Mouse (Mus musculus) heart, embryonic 13.5 days (tissue): ENCODE measurements at regions not wholly inside any gene's neighbourhood (a gene's known extent, or its start where the extent isn't known, plus 50 kb on each side); places are given as distances from the start of the nearest gene placed in this dataset.

Source experiments
- ATAC-seq: fragments of 200-750 bp; cut with Nextera tagmentation; 2 replicates; pipeline ENCODE4 v1.8.0; 2017; ENCODE audit warnings: moderate TSS enrichment; ENCODE audit not compliant: insufficient number of reproducible peaks, low FRiP score, low TSS enrichment; ENCODE audit errors: extremely low read depth
- H3K27ac ChIP-seq: fragments of 300-500 bp; sonication (generic); replicated peaks from 2 replicates; pipeline ENCODE4 v1.5.1; 2015; ENCODE audit warnings: moderate library complexity, mild to moderate bottlenecking, inconsistent platforms
- H3K27me3 ChIP-seq: fragments of 300-500 bp; sonication (generic); replicated peaks from 2 replicates; pipeline ENCODE4 v1.6.1; 2015; ENCODE audit warnings: mild to moderate bottlenecking, inconsistent platforms
- H3K36me3 ChIP-seq: fragments of 300-500 bp; sonication (generic); 2 replicates; pipeline ENCODE4 v1.6.1; 2015; ENCODE audit warnings: mild to moderate bottlenecking, inconsistent platforms
- H3K4me1 ChIP-seq: fragments of 300-500 bp; sonication (generic); 2 replicates; pipeline ENCODE4 v1.6.1; 2015; ENCODE audit warnings: inconsistent platforms
- H3K4me2 ChIP-seq: fragments of 300-500 bp; sonication (generic); 2 replicates; pipeline ENCODE4 v1.6.1; 2015; ENCODE audit warnings: inconsistent platforms, mild to moderate bottlenecking, moderate library complexity
- H3K4me3 ChIP-seq: fragments of 300-500 bp; sonication (generic); 2 replicates; pipeline ENCODE4 v1.5.1; 2015; ENCODE audit warnings: moderate library complexity, mild to moderate bottlenecking, inconsistent platforms
- H3K9ac ChIP-seq: fragments of 300-500 bp; sonication (generic); 2 replicates; pipeline ENCODE4 v1.6.1; 2015; ENCODE audit warnings: inconsistent platforms, mild to moderate bottlenecking, moderate library complexity
- H3K9me3 ChIP-seq: fragments of 300-500 bp; sonication (generic); 2 replicates; pipeline ENCODE4 v1.6.1; 2016; ENCODE audit warnings: inconsistent platforms
- WGBS: fragments of 180-500 bp; shearing (Covaris S2); methylation state at CpG from one replicate; pipeline ENCODE4 v1.1.7; 2015; ENCODE audit warnings: mixed read lengths; 5-methylcytosine and 5-hydroxymethylcytosine counted together

- Histone ChIP-seq H3K27ac (no peak overlapping the region), H3K27me3 (no peaks in the 10 kb centered on the region; the same call in 1 of the 2 replicates), H3K4me2 (no peak overlapping the region), H3K4me1 (no peaks in the 10 kb centered on the region), H3K4me3 (no peak overlapping the region), H3K36me3 (no peaks in the 10 kb centered on the region), H3K9me3 (no peaks in the 10 kb centered on the region), H3K9ac (no peak overlapping the region)
- ATAC-seq = no peak
- 55% methylated on average over 2 of the region's 2 CpGs for WGBS
Measured at GRCm38 (mm10) chr8:87417466-87417865, 54.9 kb downstream of the Cbln1 start.

GRCm38 (mm10) chr8:87415051-87415630, 57.3 kb downstream of the Cbln1 start:
- Histone ChIP-seq H3K36me3 (no peaks in the 10 kb centered on the region), H3K27ac (no peak overlapping the region), H3K4me1 (no peaks in the 10 kb centered on the region), H3K4me3 (no peak overlapping the region), H3K9ac (no peak overlapping the region), H3K4me2 (no peak overlapping the region), H3K9me3 (no peaks in the 10 kb centered on the region), H3K27me3 (no peaks in the 10 kb centered on the region; the same call in 1 of the 2 replicates)
- WGBS = 70% methylated on average over 3 of the region's 3 CpGs
- ATAC-seq = no peak

- WGBS = 53% methylated on average over 2 of the region's 2 CpGs
- Histone ChIP-seq H3K9ac (no peak overlapping the region), H3K27ac (no peak overlapping the region), H3K9me3 (no peaks in the 10 kb centered on the region), H3K27me3 (no peaks in the 10 kb centered on the region), H3K4me2 (no peak overlapping the region), H3K4me3 (no peak overlapping the region), H3K36me3 (no peaks in the 10 kb centered on the region), H3K4me1 (no peaks in the 10 kb centered on the region)
- ATAC-seq = no peak
Measured at GRCm38 (mm10) chr8:87389016-87389415, 83.4 kb downstream of the Cbln1 start.

GRCm38 (mm10) chr8:87383527-87384206, 88.7 kb downstream of the Cbln1 start:
- Histone ChIP-seq H3K27me3 (no peaks in the 10 kb centered on the region), H3K4me3 (no peak overlapping the region), H3K9me3 (no peaks in the 10 kb centered on the region), H3K4me1 (no peaks in the 10 kb centered on the region), H3K27ac (no peak overlapping the region), H3K9ac (no peak overlapping the region), H3K4me2 (no peak overlapping the region), H3K36me3 (no peaks in the 10 kb centered on the region)
- WGBS = 67% methylated on average over 12 of the region's 12 CpGs
- no peak for ATAC-seq

GRCm38 (mm10) chr8:87382311-87382710, 90.1 kb downstream of the Cbln1 start:
- WGBS = 64% methylated on average over 5 of the region's 5 CpGs
- Histone ChIP-seq H3K4me3 (no peak overlapping the region), H3K36me3 (no peaks in the 10 kb centered on the region), H3K4me1 (no peaks in the 10 kb centered on the region), H3K9ac (no peak overlapping the region), H3K4me2 (no peak overlapping the region), H3K27ac (no peak overlapping the region), H3K27me3 (no peaks in the 10 kb centered on the region), H3K9me3 (no peaks in the 10 kb centered on the region)
- no peak for ATAC-seq

- H3K36me3 ChIP-seq = no peaks in the 10 kb centered on the region
- H3K27me3 ChIP-seq = no peaks in the 10 kb centered on the region
- no peak overlapping the region for H3K4me2 ChIP-seq
- ATAC-seq = no peak
- 59% methylated on average over 3 of the region's 3 CpGs for WGBS
- H3K4me1 ChIP-seq = no peaks in the 10 kb centered on the region
- no peak overlapping the region for H3K4me3 ChIP-seq
- H3K27ac ChIP-seq = no peak overlapping the region
- no peaks in the 10 kb centered on the region for H3K9me3 ChIP-seq
- H3K9ac ChIP-seq = no peak overlapping the region
Measured at GRCm38 (mm10) chr8:87380791-87381190, 91.6 kb downstream of the Cbln1 start.

GRCm38 (mm10) chr8:87379296-87379695, 93.1 kb downstream of the Cbln1 start:
- Histone ChIP-seq H3K27ac (no peak overlapping the region), H3K9ac (no peak overlapping the region), H3K4me3 (no peak overlapping the region), H3K36me3 (no peaks in the 10 kb centered on the region), H3K9me3 (no peaks in the 10 kb centered on the region), H3K4me2 (no peak overlapping the region), H3K27me3 (0 out of 2 replicates have a peak, but pooled peaks cover 5% of the 10 kb centered on the region), H3K4me1 (no peaks in the 10 kb centered on the region)
- 87% methylated on average over 8 of the region's 8 CpGs for WGBS
- ATAC-seq = no peak

GRCm38 (mm10) chr8:87374044-87374443, 98.4 kb downstream of the Cbln1 start:
- no peak overlapping the region for H3K9ac ChIP-seq
- WGBS = 71% methylated on average over 6 of the region's 6 CpGs
- H3K27me3 ChIP-seq = 0 out of 2 replicates have a peak, but pooled peaks cover 5% of the 10 kb centered on the region
- ATAC-seq = no peak
- no peak overlapping the region for H3K27ac ChIP-seq
- H3K9me3 ChIP-seq = no peaks in the 10 kb centered on the region
- H3K4me1 ChIP-seq = no peaks in the 10 kb centered on the region
- H3K36me3 ChIP-seq = no peaks in the 10 kb centered on the region
- no peak overlapping the region for H3K4me2 ChIP-seq
- H3K4me3 ChIP-seq = no peak overlapping the region

GRCm38 (mm10) chr8:87373535-87373934, 98.9 kb downstream of the Cbln1 start:
- Histone ChIP-seq H3K4me3 (no peak overlapping the region), H3K27me3 (0 out of 2 replicates have a peak, but pooled peaks cover 5% of the 10 kb centered on the region), H3K9me3 (no peaks in the 10 kb centered on the region), H3K4me2 (no peak overlapping the region), H3K4me1 (no peaks in the 10 kb centered on the region), H3K36me3 (no peaks in the 10 kb centered on the region), H3K27ac (no peak overlapping the region), H3K9ac (no peak overlapping the region)
- ATAC-seq = no peak
- WGBS = 40% methylated on average over 6 of the region's 6 CpGs

GRCm38 (mm10) chr8:87372061-87372460, 100.3 kb downstream of the Cbln1 start:
- ATAC-seq = no peak
- H3K4me2 ChIP-seq = no peak overlapping the region
- no peaks in the 10 kb centered on the region for H3K4me1 ChIP-seq
- no peak overlapping the region for H3K27ac ChIP-seq
- no peak overlapping the region for H3K4me3 ChIP-seq
- H3K9ac ChIP-seq = no peak overlapping the region
- no peaks in the 10 kb centered on the region for H3K36me3 ChIP-seq
- H3K27me3 ChIP-seq = 0 out of 2 replicates have a peak, but pooled peaks cover 5% of the 10 kb centered on the region
- no peaks in the 10 kb centered on the region for H3K9me3 ChIP-seq

- 77% methylated on average over 3 of the region's 3 CpGs for WGBS
- Histone ChIP-seq H3K27ac (no peak overlapping the region), H3K4me2 (no peak overlapping the region), H3K4me3 (no peak overlapping the region), H3K4me1 (no peaks in the 10 kb centered on the region), H3K9ac (no peak overlapping the region), H3K9me3 (no peaks in the 10 kb centered on the region), H3K27me3 (0 out of 2 replicates have a peak, but pooled peaks cover 3% of the 10 kb centered on the region), H3K36me3 (no peaks in the 10 kb centered on the region)
- no peak for ATAC-seq
Measured at GRCm38 (mm10) chr8:87370194-87370593, 102.2 kb downstream of the Cbln1 start.

GRCm38 (mm10) chr8:87350471-87350870, 121.9 kb downstream of the Cbln1 start:
- Histone ChIP-seq H3K9ac (no peak overlapping the region), H3K36me3 (no peaks in the 10 kb centered on the region), H3K27ac (no peak overlapping the region), H3K4me3 (no peak overlapping the region), H3K4me1 (no peaks in the 10 kb centered on the region), H3K4me2 (no peak overlapping the region), H3K9me3 (no peaks in the 10 kb centered on the region), H3K27me3 (no peaks in the 10 kb centered on the region)
- WGBS = 66% methylated on average over 4 of the region's 4 CpGs
- no peak for ATAC-seq
